Mouse (Mus musculus): ENCODE data around the gene Fam135a. TPM values are rescaled to one million over a fixed set of nuclear protein-coding genes. Genes with fewer than 3 reads are reported as not detected.
A peak's percentile ranks its signal among the peaks of the same experiment; 100 is the strongest.

Gene Fam135a
- polyA plus RNA-seq (2015; fragmentation: Nextera tagmentation; extraction: Ambion mirVana) = 2.6 TPM in 2 replicates

- DNase-seq (ENCODE audit: low spot score) = peak; percentile 75
Measured at GRCm38 (mm10) chr1:24099926-24100869, at the start of gene Fam135a. Gene Fam135a, minus strand, starts transcription at chr1:24100341.

- DNase-seq (ENCODE audit: low spot score) = no peak
Measured at GRCm38 (mm10) chr1:24143504-24143903, 43.4 kb upstream of the Fam135a start.

GRCm38 (mm10) chr1:24140555-24140954 is 40.4 kb upstream of the Fam135a start:
- DNase-seq (ENCODE audit: low spot score) = no peak

GRCm38 (mm10) chr1:24137133-24137532 is 37.0 kb upstream of the Fam135a start:
- peak; percentile 14 for DNase-seq (ENCODE audit: low spot score)

- DNase-seq (ENCODE audit: low spot score) = peak; percentile 4
Measured at GRCm38 (mm10) chr1:24134792-24135191, 34.7 kb upstream of the Fam135a start.

- DNase-seq (ENCODE audit: low spot score) = no peak
Measured at GRCm38 (mm10) chr1:24133853-24134252, 33.7 kb upstream of the Fam135a start.

- no peak for DNase-seq (ENCODE audit: low spot score)
Measured at GRCm38 (mm10) chr1:24127866-24128265, 27.7 kb upstream of the Fam135a start.

- no peak for DNase-seq (ENCODE audit: low spot score)
Measured at GRCm38 (mm10) chr1:24124610-24125009, 24.5 kb upstream of the Fam135a start.

GRCm38 (mm10) chr1:24122582-24122981 is 22.4 kb upstream of the Fam135a start:
- DNase-seq (ENCODE audit: low spot score) = no peak

- DNase-seq (ENCODE audit: low spot score) = no peak
Measured at GRCm38 (mm10) chr1:24107971-24108773, 8.0 kb upstream of the Fam135a start.

GRCm38 (mm10) chr1:24107378-24107777 is 7.2 kb upstream of the Fam135a start:
- no peak for DNase-seq (ENCODE audit: low spot score)

- DNase-seq (ENCODE audit: low spot score) = no peak
Measured at GRCm38 (mm10) chr1:24102579-24103149, 2.5 kb upstream of the Fam135a start.

- DNase-seq (ENCODE audit: low spot score) = no peak
Measured at GRCm38 (mm10) chr1:24100870-24101358, 773 bp upstream of the Fam135a start.

- DNase-seq (ENCODE audit: low spot score) = no peak
Measured at GRCm38 (mm10) chr1:24099541-24099925, 608 bp downstream of the Fam135a start.

- no peak for DNase-seq (ENCODE audit: low spot score)
Measured at GRCm38 (mm10) chr1:24097541-24097940, 2.6 kb downstream of the Fam135a start.

- DNase-seq (ENCODE audit: low spot score) = no peak
Measured at GRCm38 (mm10) chr1:24092414-24092813, 7.7 kb downstream of the Fam135a start.

GRCm38 (mm10) chr1:24090603-24091002 is 9.5 kb downstream of the Fam135a start:
- no peak for DNase-seq (ENCODE audit: low spot score)

GRCm38 (mm10) chr1:24090094-24090493 is 10.0 kb downstream of the Fam135a start:
- DNase-seq (ENCODE audit: low spot score) = no peak

- no peak for DNase-seq (ENCODE audit: low spot score)
Measured at GRCm38 (mm10) chr1:24086176-24086575, 14.0 kb downstream of the Fam135a start.

GRCm38 (mm10) chr1:24074396-24074795 is 25.7 kb downstream of the Fam135a start:
- DNase-seq (ENCODE audit: low spot score) = no peak

Measured in thymus, postnatal 0 days (tissue).